Comparison of ENCODE assay signal across 22 mouse cellular contexts in the genomic region with DNA sequence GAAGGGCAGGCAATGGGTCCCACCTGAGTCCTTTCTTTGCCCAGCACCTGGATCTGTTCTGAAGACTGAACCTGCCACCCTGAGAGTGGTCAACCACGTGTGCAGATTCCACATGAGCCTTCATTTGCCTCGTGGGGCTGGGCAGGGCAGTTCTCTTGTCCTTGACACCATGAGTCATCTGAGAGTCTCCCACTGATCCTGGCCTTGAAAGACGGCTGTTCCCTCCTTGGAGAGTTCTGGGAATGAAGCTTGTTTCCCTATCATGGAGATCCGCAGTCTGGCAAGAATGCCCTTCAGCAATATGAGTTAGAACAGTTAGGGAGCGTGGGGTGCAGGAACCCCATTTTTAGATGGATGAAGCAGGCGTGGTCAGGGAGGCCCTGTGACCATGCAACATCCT. TPM values are rescaled to one million over a fixed set of nuclear protein-coding genes. Genes with fewer than 3 reads are reported as not detected.
DNase-seq lines count a peak whose midpoint lies in the region; ATAC-seq lines count a peak whose summit lies in the region.
"Had no signal": no experiment of that assay in that cellular context is flagged by ENCODE, and none has a peak within 500 bp of the region (broad histone marks: within the 10 kb centered on the region; RNA-seq: fewer than 3 reads in every experiment).

No protein-coding gene starts in this region.

- H3K4me2 ChIP-seq in heart, embryonic 12.5 days = no peak overlapping the region
- H3K4me2 ChIP-seq: embryonic facial prominence, embryonic 12.5 days; forebrain, embryonic 13.5 days; forebrain, embryonic 15.5 days had no signal

- H3K4me3 ChIP-seq in heart, embryonic 12.5 days = no peak overlapping the region
- H3K4me3 ChIP-seq: embryonic facial prominence, embryonic 10.5 days; embryonic facial prominence, embryonic 12.5 days; forebrain, embryonic 13.5 days; forebrain, embryonic 15.5 days had no signal

- no peak overlapping the region for H3K9ac ChIP-seq in heart, embryonic 12.5 days
- H3K9ac ChIP-seq: embryonic facial prominence, embryonic 12.5 days; forebrain, embryonic 13.5 days; forebrain, embryonic 15.5 days; forebrain, postnatal 0 days had no signal

- no peak for ATAC-seq in heart, embryonic 12.5 days (ENCODE audit: insufficient number of reproducible peaks, low FRiP score)
- ATAC-seq: forebrain, embryonic 13.5 days; forebrain, embryonic 15.5 days; forebrain, postnatal 0 days had no signal

- H3K36me3 ChIP-seq in heart, embryonic 12.5 days = no peaks in the 10 kb centered on the region
- H3K36me3 ChIP-seq: embryonic facial prominence, embryonic 10.5 days; embryonic facial prominence, embryonic 12.5 days; forebrain, embryonic 15.5 days had no signal

- H3K4me1 ChIP-seq in heart, embryonic 12.5 days (replicated peaks) = no peaks in the 10 kb centered on the region
- H3K4me1 ChIP-seq: embryonic facial prominence, embryonic 10.5 days; embryonic facial prominence, embryonic 12.5 days; forebrain, embryonic 13.5 days; forebrain, embryonic 15.5 days had no signal

- H3K27me3 ChIP-seq in heart, embryonic 12.5 days (replicated peaks) = no peaks in the 10 kb centered on the region
- H3K27me3 ChIP-seq: embryonic facial prominence, embryonic 12.5 days; forebrain, embryonic 13.5 days; forebrain, embryonic 15.5 days had no signal

- no peak overlapping the region for H3K27ac ChIP-seq in heart, embryonic 12.5 days (ENCODE audit: poor library complexity, severe bottlenecking)
- H3K27ac ChIP-seq: embryonic facial prominence, embryonic 10.5 days; embryonic facial prominence, embryonic 12.5 days; forebrain, embryonic 13.5 days; forebrain, embryonic 15.5 days had no signal

- peaks cover 16% of the 10 kb centered on the region for H3K9me3 ChIP-seq in heart, embryonic 12.5 days (replicated peaks)

- peak; percentile 52 for DNase-seq in adrenal gland, adult 2 months
- DNase-seq in adrenal gland, adult 18-20 months (ENCODE audit: low spot score in 2 of 2) = no peak
- DNase-seq in adrenal gland, postnatal 14 days = peak; percentile 15
- no peak for DNase-seq in adrenal gland, postnatal 25 days
- peak; percentile 26 to 32 for DNase-seq in adrenal gland, postnatal 36 days
- DNase-seq: cerebellum, adult 11-12 months; cerebellum, adult 2 months; cerebellum, adult 9-10 months; cerebellum, postnatal 10 days; cerebellum, postnatal 25 days; forebrain, postnatal 0 days had no signal

- 62% methylated on average over 6 of the region's 6 CpGs for WGBS in heart, embryonic 12.5 days

RNA-seq across cellular contexts. Expression of a gene that starts 3.3 kb away (rescaled TPM):
- total RNA-seq in adrenal gland, adult 2 months (2021) = not detected
- not detected in 2 replicates for polyA plus RNA-seq in adrenal gland, adult 2 months (2012; rRNA removed)
- total RNA-seq in adrenal gland, adult 18-20 months (2021) = not detected
- not detected in 2 replicates for total RNA-seq in adrenal gland, postnatal 14 days (2021)
- total RNA-seq in adrenal gland, postnatal 25 days (2021) = not detected in 2 replicates
- total RNA-seq in adrenal gland, postnatal 36 days (2021) = not detected
- not detected in 2 replicates for polyA plus RNA-seq in heart, embryonic 12.5 days (2016; fragmentation: Nextera tagmentation; extraction: Ambion mirVana)
- total RNA-seq: ES-E14; forebrain, postnatal 0 days; MEL had no signal
- polyA plus RNA-seq: C2C12; cerebellum, adult 2 months; cortical plate, adult 2 months; embryonic facial prominence, embryonic 10.5 days; embryonic facial prominence, embryonic 12.5 days; embryonic facial prominence, embryonic 14.5 days; forebrain, embryonic 11.5 days; forebrain, embryonic 13.5 days; forebrain, embryonic 15.5 days; forebrain, postnatal 0 days had no signal

RNA-seq across cellular contexts. Expression of a gene that starts 7.6 kb away (rescaled TPM):
- total RNA-seq in adrenal gland, adult 2 months (2021) = not detected
- polyA plus RNA-seq in adrenal gland, adult 2 months (2012; rRNA removed) = not detected in 2 replicates
- total RNA-seq in adrenal gland, adult 18-20 months (2021) = not detected
- not detected in 2 replicates for total RNA-seq in adrenal gland, postnatal 14 days (2021)
- total RNA-seq in adrenal gland, postnatal 25 days (2021) = not detected in 2 replicates
- total RNA-seq in adrenal gland, postnatal 36 days (2021) = not detected
- not detected in 2 replicates for polyA plus RNA-seq in heart, embryonic 12.5 days (2016; fragmentation: Nextera tagmentation; extraction: Ambion mirVana)
- total RNA-seq: ES-E14; forebrain, postnatal 0 days; MEL had no signal
- polyA plus RNA-seq: C2C12; cerebellum, adult 2 months; cortical plate, adult 2 months; embryonic facial prominence, embryonic 10.5 days; embryonic facial prominence, embryonic 12.5 days; embryonic facial prominence, embryonic 14.5 days; forebrain, embryonic 11.5 days; forebrain, embryonic 13.5 days; forebrain, embryonic 15.5 days; forebrain, postnatal 0 days had no signal

RNA-seq across cellular contexts. Expression of a gene that starts 12.1 kb away (rescaled TPM):
- not detected for total RNA-seq in adrenal gland, adult 2 months (2021)
- polyA plus RNA-seq in adrenal gland, adult 2 months (2012; rRNA removed) = not detected in 2 replicates
- not detected for total RNA-seq in adrenal gland, adult 18-20 months (2021)
- total RNA-seq in adrenal gland, postnatal 14 days (2021) = not detected in 2 replicates
- total RNA-seq in adrenal gland, postnatal 25 days (2021) = not detected in 2 replicates
- not detected for total RNA-seq in adrenal gland, postnatal 36 days (2021)
- not detected in 2 replicates for polyA plus RNA-seq in heart, embryonic 12.5 days (2016; fragmentation: Nextera tagmentation; extraction: Ambion mirVana)
- total RNA-seq: ES-E14; forebrain, postnatal 0 days; MEL had no signal
- polyA plus RNA-seq: C2C12; cerebellum, adult 2 months; cortical plate, adult 2 months; embryonic facial prominence, embryonic 10.5 days; embryonic facial prominence, embryonic 12.5 days; embryonic facial prominence, embryonic 14.5 days; forebrain, embryonic 11.5 days; forebrain, embryonic 13.5 days; forebrain, embryonic 15.5 days; forebrain, postnatal 0 days had no signal

RNA-seq across cellular contexts. Expression of a gene that starts 13.7 kb away (rescaled TPM):
- total RNA-seq in adrenal gland, adult 2 months (2021) = not detected
- not detected in 2 replicates for polyA plus RNA-seq in adrenal gland, adult 2 months (2012; rRNA removed)
- total RNA-seq in adrenal gland, adult 18-20 months (2021) = not detected
- not detected in 2 replicates for total RNA-seq in adrenal gland, postnatal 14 days (2021)
- total RNA-seq in adrenal gland, postnatal 25 days (2021) = not detected in 2 replicates
- not detected for total RNA-seq in adrenal gland, postnatal 36 days (2021)
- polyA plus RNA-seq in heart, embryonic 12.5 days (2016; fragmentation: Nextera tagmentation; extraction: Ambion mirVana) = not detected in 2 replicates
- total RNA-seq: ES-E14; forebrain, postnatal 0 days; MEL had no signal
- polyA plus RNA-seq: C2C12; cerebellum, adult 2 months; embryonic facial prominence, embryonic 10.5 days; embryonic facial prominence, embryonic 12.5 days; forebrain, embryonic 11.5 days; forebrain, embryonic 13.5 days; forebrain, embryonic 15.5 days; forebrain, postnatal 0 days had no signal

RNA-seq across cellular contexts. Expression of a gene that starts 22.8 kb away (rescaled TPM):
- total RNA-seq in adrenal gland, adult 2 months (2021) = not detected
- not detected in 2 replicates for polyA plus RNA-seq in adrenal gland, adult 2 months (2012; rRNA removed)
- not detected for total RNA-seq in adrenal gland, adult 18-20 months (2021)
- total RNA-seq in adrenal gland, postnatal 14 days (2021) = not detected in 2 replicates
- not detected in 2 replicates for total RNA-seq in adrenal gland, postnatal 25 days (2021)
- not detected for total RNA-seq in adrenal gland, postnatal 36 days (2021)
- not detected in 2 replicates for polyA plus RNA-seq in heart, embryonic 12.5 days (2016; fragmentation: Nextera tagmentation; extraction: Ambion mirVana)
- total RNA-seq: ES-E14, MEL had no signal
- polyA plus RNA-seq: C2C12; cerebellum, adult 2 months; cortical plate, adult 2 months; embryonic facial prominence, embryonic 10.5 days; embryonic facial prominence, embryonic 12.5 days; forebrain, embryonic 11.5 days; forebrain, embryonic 13.5 days; forebrain, embryonic 15.5 days; forebrain, postnatal 0 days had no signal

Comparison
In these comparisons a context has a peak if more than half of its experiments do, and no peak if none do; other contexts are left out.
1. DNase-seq: peak in adrenal gland, adult 2 months (single experiment), adrenal gland, postnatal 14 days (single experiment) and adrenal gland, postnatal 36 days (2 of 2); none in adrenal gland, adult 18-20 months (0 of 2) and adrenal gland, postnatal 25 days (single experiment).